Mouse (Mus musculus): ENCODE results near the gene Armc6. TPM values are rescaled to one million over a fixed set of nuclear protein-coding genes. Genes with fewer than 3 reads are reported as not detected.

The Armc6 gene
- polyA plus RNA-seq, 1 experiment from 2014 or later, result 33.4 TPM

Other genes with a start within 250 kb of the Armc6 start
- gene Gatad2a, start 238.1 kb downstream of the Armc6 start, polyA plus RNA-seq (2014; fragmentation: Nextera tagmentation; extraction: Ambion mirVana), result 49.4 and 50.4 TPM in 2 replicates
- gene Mau2, start 191.7 kb downstream of the Armc6 start, polyA plus RNA-seq (2014; fragmentation: Nextera tagmentation; extraction: Ambion mirVana), result 45.8 and 49.1 TPM in 2 replicates
- 25.1 and 33.5 TPM in 2 replicates for gene Sugp1, start 191.7 kb downstream of the Armc6 start, polyA plus RNA-seq (2014; fragmentation: Nextera tagmentation; extraction: Ambion mirVana)
- gene Tm6sf2, start 161.5 kb downstream of the Armc6 start, polyA plus RNA-seq (2014; fragmentation: Nextera tagmentation; extraction: Ambion mirVana), result 0.47 and 1.1 TPM in 2 replicates
- gene Hapln4, start 151.0 kb downstream of the Armc6 start, polyA plus RNA-seq (2014; fragmentation: Nextera tagmentation; extraction: Ambion mirVana), result 0.34 and 0.53 TPM in 2 replicates
- 1.1 and 1.2 TPM in 2 replicates for gene Ncan, start 113.6 kb downstream of the Armc6 start, polyA plus RNA-seq (2014; fragmentation: Nextera tagmentation; extraction: Ambion mirVana)
- gene Nr2c2ap, start 103.1 kb downstream of the Armc6 start, polyA plus RNA-seq (2014; fragmentation: Nextera tagmentation; extraction: Ambion mirVana), result 18.7 and 20.4 TPM in 2 replicates
- 13.0 and 17.1 TPM in 2 replicates for gene Rfxank, start 95.3 kb downstream of the Armc6 start, polyA plus RNA-seq (2014; fragmentation: Nextera tagmentation; extraction: Ambion mirVana)
- 45.1 and 54.0 TPM in 2 replicates for gene Borcs8, start 95.0 kb downstream of the Armc6 start, polyA plus RNA-seq (2014; fragmentation: Nextera tagmentation; extraction: Ambion mirVana)
- 4.9 and 5.1 TPM in 2 replicates for gene Mef2b, start 94.8 kb downstream of the Armc6 start, polyA plus RNA-seq (2014; fragmentation: Nextera tagmentation; extraction: Ambion mirVana)
- 46.4 and 55.2 TPM in 2 replicates for gene Tmem161a, start 62.1 kb downstream of the Armc6 start, polyA plus RNA-seq (2014; fragmentation: Nextera tagmentation; extraction: Ambion mirVana)
- gene Slc25a42, start 22.2 kb downstream of the Armc6 start, polyA plus RNA-seq (2014; fragmentation: Nextera tagmentation; extraction: Ambion mirVana), result 4.0 and 5.4 TPM in 2 replicates
- 27.1 and 32.7 TPM in 2 replicates for gene Sugp2, start 240 bp downstream of the Armc6 start, polyA plus RNA-seq (2014; fragmentation: Nextera tagmentation; extraction: Ambion mirVana)
- 26.8 and 37.3 TPM in 2 replicates for gene Homer3, start 48.4 kb upstream of the Armc6 start, polyA plus RNA-seq (2014; fragmentation: Nextera tagmentation; extraction: Ambion mirVana)
- gene Ddx49, start 68.0 kb upstream of the Armc6 start, polyA plus RNA-seq (2014; fragmentation: Nextera tagmentation; extraction: Ambion mirVana), result 47.4 and 49.2 TPM in 2 replicates
- gene Cope, start 68.1 kb upstream of the Armc6 start, polyA plus RNA-seq (2014; fragmentation: Nextera tagmentation; extraction: Ambion mirVana), result 314 and 345 TPM in 2 replicates
- 10.0 and 10.7 TPM in 2 replicates for gene Cers1, start 81.3 kb upstream of the Armc6 start, polyA plus RNA-seq (2014; fragmentation: Nextera tagmentation; extraction: Ambion mirVana)
- gene Gdf1, start 95.4 kb upstream of the Armc6 start, polyA plus RNA-seq (2014; fragmentation: Nextera tagmentation; extraction: Ambion mirVana), result 1.7 TPM in 1 of 2 replicates, not detected in the other
- 18.9 and 19.1 TPM in 2 replicates for gene Upf1, start 118.8 kb upstream of the Armc6 start, polyA plus RNA-seq (2014; fragmentation: Nextera tagmentation; extraction: Ambion mirVana)
- gene Comp, start 139.1 kb upstream of the Armc6 start, polyA plus RNA-seq (2014; fragmentation: Nextera tagmentation; extraction: Ambion mirVana), result 9.5 and 9.9 TPM in 2 replicates
- 19.3 and 22.1 TPM in 2 replicates for gene Crtc1, start 205.1 kb upstream of the Armc6 start, polyA plus RNA-seq (2014; fragmentation: Nextera tagmentation; extraction: Ambion mirVana)
- 18.7 and 21.5 TPM in 2 replicates for gene Klhl26, start 242.5 kb upstream of the Armc6 start, polyA plus RNA-seq (2014; fragmentation: Nextera tagmentation; extraction: Ambion mirVana)